Mouse (Mus musculus) midbrain, postnatal 0 days (tissue): ENCODE measurements around the gene Homer2. TPM values are rescaled to one million over a fixed set of nuclear protein-coding genes. Genes with fewer than 3 reads are reported as not detected.

Source experiments
- ATAC-seq: fragments of 200-750 bp; cut with Nextera tagmentation; 2 replicates; pipeline ENCODE4 v1.8.0; 2017; ENCODE audit warnings: moderate number of reproducible peaks, mild to moderate bottlenecking, moderate TSS enrichment, moderate library complexity; ENCODE audit not compliant: low FRiP score
- DNase-seq: peaks from one replicate; pipeline ENCODE4 v3.0.0-alpha.2; 2015; ENCODE audit warnings: low spot score
- H3K27ac ChIP-seq: fragments of 300-500 bp; sonication (generic); 2 replicates; pipeline ENCODE4 v1.5.1; 2014; ENCODE audit warnings: low read depth, mild to moderate bottlenecking, low read length, mixed read lengths
- H3K27me3 ChIP-seq: fragments of 300-500 bp; sonication (generic); 2 replicates; pipeline ENCODE4 v1.6.1; 2014; ENCODE audit warnings: low read length, control low read depth, mixed read lengths; ENCODE audit not compliant: insufficient read depth
- H3K36me3 ChIP-seq: fragments of 300-500 bp; sonication (generic); 2 replicates; pipeline ENCODE4 v1.6.1; 2014; ENCODE audit warnings: low read length, control low read depth, mixed read lengths; ENCODE audit not compliant: insufficient read depth
- H3K4me1 ChIP-seq: fragments of 300-500 bp; sonication (generic); 2 replicates; pipeline ENCODE4 v1.6.1; 2014; ENCODE audit warnings: mild to moderate bottlenecking, control low read depth, antibody characterized with exemption, low read length, mixed read lengths; ENCODE audit not compliant: insufficient read depth
- H3K4me2 ChIP-seq: fragments of 300-500 bp; sonication (generic); 2 replicates; pipeline ENCODE4 v1.6.1; 2014; ENCODE audit warnings: low read depth, mild to moderate bottlenecking, low read length, mixed read lengths; ENCODE audit not compliant: poor library complexity, severe bottlenecking
- H3K4me3 ChIP-seq: fragments of 300-500 bp; sonication (generic); 2 replicates; pipeline ENCODE4 v1.5.1; 2014; ENCODE audit warnings: low read depth, mild to moderate bottlenecking, low read length, moderate library complexity
- H3K9ac ChIP-seq: fragments of 300-500 bp; sonication (generic); replicated peaks from 2 replicates; pipeline ENCODE4 v1.6.1; 2014; ENCODE audit warnings: mild to moderate bottlenecking, low read length, moderate library complexity, mixed read lengths; ENCODE audit not compliant: poor library complexity, severe bottlenecking
- H3K9me3 ChIP-seq: fragments of 300-500 bp; sonication (generic); 2 replicates; pipeline ENCODE4 v1.6.1; 2016; ENCODE audit warnings: low read length, control low read depth
- CTCF ChIP-seq: IDR thresholded peaks from 2 replicates; pipeline ENCODE4 v1.5.1; 2016; ENCODE audit warnings: antibody characterized with exemption, mild to moderate bottlenecking
- WGBS: fragments of 180-500 bp; shearing (Covaris S2); extraction: QIAGEN DNeasy Blood & Tissue Kit; methylation state at CpG from one replicate; pipeline ENCODE4 v1.1.7; 2014; 5-methylcytosine and 5-hydroxymethylcytosine counted together
- polyA plus RNA-seq: library from polyadenylated mRNA; unstranded; fragments of >200 nt; fragmentation: Nextera tagmentation; extraction: Ambion mirVana; gene quantifications from 2 replicates; pipeline ENCODE4 v1.2.1, GENCODE M21; 2015
- total RNA-seq: library from RNA; depleted of rRNA; stranded (reverse); fragments of >200 nt; gene quantifications from 2 replicates; pipeline ENCODE4 v1.2.3, GENCODE M21; 2014

The Homer2 gene
- total and polyA plus RNA-seq, 2 experiments from 2014 or later: 25.6 to 29.5 TPM

GRCm38 (mm10) chr7:81725986-81726727, 18.8 kb upstream of the Homer2 start:
- WGBS: 86% methylated on average over 18 of the region's 18 CpGs
- no peak for DNase-seq
- Histone ChIP-seq H3K4me2 (no peak overlapping the region), H3K27me3 (no peaks in the 10 kb centered on the region), H3K4me1 (no peaks in the 10 kb centered on the region), H3K9ac (no peak overlapping the region), H3K27ac (no peak overlapping the region), H3K36me3 (no peaks in the 10 kb centered on the region), H3K9me3 (no peaks in the 10 kb centered on the region), H3K4me3 (no peak overlapping the region)
- no peak for TF ChIP-seq CTCF
- ATAC-seq: no peak

- WGBS: 93% methylated on average over 10 of the region's 10 CpGs
- ATAC-seq (no peak), DNase-seq (no peak)
- H3K9me3 ChIP-seq: no peaks in the 10 kb centered on the region
- H3K4me3 ChIP-seq: no peak overlapping the region
- no peaks in the 10 kb centered on the region for H3K27me3 ChIP-seq
- no peak overlapping the region for H3K27ac ChIP-seq
- no peak overlapping the region for H3K4me2 ChIP-seq
- TF ChIP-seq CTCF: no peak
- H3K4me1 ChIP-seq: no peaks in the 10 kb centered on the region
- H3K36me3 ChIP-seq: no peaks in the 10 kb centered on the region
- no peak overlapping the region for H3K9ac ChIP-seq
Measured at GRCm38 (mm10) chr7:81723851-81724250, 16.5 kb upstream of the Homer2 start.

GRCm38 (mm10) chr7:81721271-81721670, 13.9 kb upstream of the Homer2 start:
- H3K9me3 ChIP-seq: no peaks in the 10 kb centered on the region
- DNase-seq: no peak
- WGBS: 58% methylated on average over 5 of the region's 5 CpGs

GRCm38 (mm10) chr7:81719216-81719661, 11.9 kb upstream of the Homer2 start:
- no peaks in the 10 kb centered on the region for H3K4me1 ChIP-seq
- no peak overlapping the region for H3K4me2 ChIP-seq
- H3K27ac ChIP-seq: no peak overlapping the region
- no peaks in the 10 kb centered on the region for H3K27me3 ChIP-seq
- ATAC-seq (no peak), DNase-seq (no peak)
- no peaks in the 10 kb centered on the region for H3K36me3 ChIP-seq
- H3K9me3 ChIP-seq: no peaks in the 10 kb centered on the region
- 100% methylated on average over 1 of the region's 1 CpGs for WGBS
- no peak overlapping the region for H3K4me3 ChIP-seq
- H3K9ac ChIP-seq: no peak overlapping the region
- no peak for TF ChIP-seq CTCF

More at GRCm38 (mm10) chr7:81721271-81721670, 13.9 kb upstream of the Homer2 start:
- H3K27me3 ChIP-seq: no peaks in the 10 kb centered on the region
- H3K36me3 ChIP-seq: no peaks in the 10 kb centered on the region
- no peak for TF ChIP-seq CTCF
- no peak overlapping the region for H3K4me2 ChIP-seq
- no peak overlapping the region for H3K27ac ChIP-seq
- no peaks in the 10 kb centered on the region for H3K4me1 ChIP-seq
- no peak overlapping the region for H3K4me3 ChIP-seq
- no peak for ATAC-seq
- no peak overlapping the region for H3K9ac ChIP-seq

- no peak for TF ChIP-seq CTCF
- Histone ChIP-seq H3K4me2 (no peak overlapping the region), H3K27me3 (no peaks in the 10 kb centered on the region), H3K4me1 (no peaks in the 10 kb centered on the region), H3K4me3 (no peak overlapping the region), H3K9ac (no peak overlapping the region), H3K9me3 (no peaks in the 10 kb centered on the region), H3K27ac (no peak overlapping the region), H3K36me3 (no peaks in the 10 kb centered on the region)
- no peak for DNase-seq
- ATAC-seq: no peak
- WGBS: 81% methylated on average over 1 of the region's 1 CpGs
Measured at GRCm38 (mm10) chr7:81718657-81719056, 11.3 kb upstream of the Homer2 start.

GRCm38 (mm10) chr7:81710166-81710565, 2.8 kb upstream of the Homer2 start:
- ATAC-seq: no peak
- Histone ChIP-seq H3K9me3 (peaks cover 5% of the 10 kb centered on the region; the same call in 1 of the 2 replicates), H3K4me2 (no peak overlapping the region), H3K36me3 (no peaks in the 10 kb centered on the region), H3K27ac (no peak overlapping the region), H3K4me3 (no peak overlapping the region), H3K9ac (no peak overlapping the region), H3K4me1 (peaks cover 4% of the 10 kb centered on the region; the same call in 1 of the 2 replicates), H3K27me3 (no peaks in the 10 kb centered on the region)
- WGBS: 89% methylated on average over 4 of the region's 4 CpGs
- no peak for DNase-seq
- TF ChIP-seq CTCF: no peak
